Mouse (Mus musculus): ENCODE data around the gene Phf20.

Phf20 gene

GRCm38 (mm10) chr2:156314811-156315210, 118.5 kb downstream of the Phf20 start:
- DNase-seq (ENCODE audit: low spot score), result no peak

GRCm38 (mm10) chr2:156318491-156318890, 122.2 kb downstream of the Phf20 start:
- DNase-seq (ENCODE audit: low spot score), result no peak

- no peak for DNase-seq (ENCODE audit: low spot score)
These were observed 125.3 kb downstream of the Phf20 start for GRCm38 (mm10) chr2:156321538-156321937.

- peak; percentile 49 for DNase-seq (ENCODE audit: low spot score)
These were observed 127.9 kb downstream of the Phf20 start for GRCm38 (mm10) chr2:156324116-156324588.

GRCm38 (mm10) chr2:156324681-156325080, 128.4 kb downstream of the Phf20 start:
- no peak for DNase-seq (ENCODE audit: low spot score)

- no peak for DNase-seq (ENCODE audit: low spot score)
These were observed 134.4 kb downstream of the Phf20 start for GRCm38 (mm10) chr2:156330681-156331080.

- no peak for DNase-seq (ENCODE audit: low spot score)
These were observed 135.2 kb downstream of the Phf20 start for GRCm38 (mm10) chr2:156331446-156331965.

- DNase-seq (ENCODE audit: low spot score), result no peak
These were observed 143.8 kb downstream of the Phf20 start for GRCm38 (mm10) chr2:156340078-156340477.

- DNase-seq (ENCODE audit: low spot score), result no peak
These were observed 148.7 kb downstream of the Phf20 start for GRCm38 (mm10) chr2:156344775-156345532.

GRCm38 (mm10) chr2:156348812-156349211, 152.5 kb downstream of the Phf20 start:
- DNase-seq (ENCODE audit: low spot score), result no peak

GRCm38 (mm10) chr2:156349286-156349848, 153.1 kb downstream of the Phf20 start:
- DNase-seq (ENCODE audit: low spot score), result no peak

GRCm38 (mm10) chr2:156351243-156351642, 155.0 kb downstream of the Phf20 start:
- no peak for DNase-seq (ENCODE audit: low spot score)

GRCm38 (mm10) chr2:156352413-156353165, 156.3 kb downstream of the Phf20 start:
- no peak for DNase-seq (ENCODE audit: low spot score)

GRCm38 (mm10) chr2:156353265-156353692, 157.0 kb downstream of the Phf20 start:
- no peak for DNase-seq (ENCODE audit: low spot score)

- no peak for DNase-seq (ENCODE audit: low spot score)
These were observed 159.8 kb downstream of the Phf20 start for GRCm38 (mm10) chr2:156356031-156356430.
